Mouse (Mus musculus) neural tube, embryonic 10.5 days (tissue): ENCODE measurements around the gene Hoxd1.

Source experiments
- DNase-seq: peaks from one replicate; pipeline ENCODE4 v3.0.0-alpha.2; 2017; ENCODE audit warnings: low spot score; ENCODE audit errors: extremely low spot score

Hoxd1 gene

DNA sequence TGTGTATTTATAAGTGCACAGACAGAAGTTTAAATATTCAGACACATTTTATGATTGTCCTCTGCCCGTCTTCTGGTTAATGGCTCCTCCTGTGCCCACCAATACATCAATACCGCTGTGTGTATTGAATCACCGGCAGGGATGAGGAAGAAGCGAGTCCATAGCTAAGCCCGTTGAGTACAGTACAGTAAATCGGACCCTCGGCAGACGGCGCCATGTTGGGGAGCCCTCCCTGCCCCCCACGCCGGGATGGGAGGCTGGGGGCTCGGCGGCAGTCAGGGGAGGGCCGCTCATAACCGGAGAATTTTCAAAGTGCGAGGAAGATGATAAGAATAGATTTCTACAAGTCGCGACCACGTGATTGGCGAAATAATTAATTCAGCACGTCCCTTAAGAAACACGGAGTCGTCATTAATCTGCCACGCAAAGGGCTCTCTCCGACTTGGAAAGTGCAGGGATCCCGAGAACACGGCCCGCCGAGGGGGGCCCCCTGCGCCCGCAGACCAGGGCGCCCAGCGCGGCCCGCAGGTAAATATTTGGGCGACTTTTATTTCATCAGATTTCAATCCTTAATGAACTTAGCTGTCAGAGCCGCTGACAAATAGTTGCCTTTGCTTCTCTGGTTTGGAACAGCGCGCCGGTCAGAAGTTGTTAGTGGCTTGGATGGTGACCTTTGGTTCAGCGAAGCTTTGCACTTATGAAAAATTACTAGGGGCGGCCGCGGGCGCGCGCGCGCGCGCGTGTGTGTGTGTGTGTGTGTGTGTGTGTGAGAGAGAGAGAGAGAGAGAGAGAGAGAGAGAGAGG is 30.1 kb upstream of the Hoxd1 start:
- peak; percentile 81 for DNase-seq

DNA sequence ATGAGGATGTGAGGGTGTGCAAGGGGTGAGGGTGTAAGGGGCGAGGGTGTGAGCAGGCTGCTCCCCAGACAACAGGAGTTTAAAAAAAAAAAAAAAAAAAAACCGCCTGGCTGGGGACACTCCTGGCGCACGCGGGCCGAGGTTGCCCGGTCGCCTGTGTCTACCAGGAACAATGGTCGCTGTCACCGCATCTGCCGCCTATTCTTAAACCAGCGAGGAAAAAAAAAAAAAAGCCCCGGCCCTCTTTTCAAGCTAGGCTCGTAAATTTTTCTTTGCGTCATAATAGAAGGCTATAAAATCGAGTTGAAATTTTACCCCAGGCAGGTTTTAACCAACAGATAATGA is 29.5 kb upstream of the Hoxd1 start:
- no peak for DNase-seq

DNA sequence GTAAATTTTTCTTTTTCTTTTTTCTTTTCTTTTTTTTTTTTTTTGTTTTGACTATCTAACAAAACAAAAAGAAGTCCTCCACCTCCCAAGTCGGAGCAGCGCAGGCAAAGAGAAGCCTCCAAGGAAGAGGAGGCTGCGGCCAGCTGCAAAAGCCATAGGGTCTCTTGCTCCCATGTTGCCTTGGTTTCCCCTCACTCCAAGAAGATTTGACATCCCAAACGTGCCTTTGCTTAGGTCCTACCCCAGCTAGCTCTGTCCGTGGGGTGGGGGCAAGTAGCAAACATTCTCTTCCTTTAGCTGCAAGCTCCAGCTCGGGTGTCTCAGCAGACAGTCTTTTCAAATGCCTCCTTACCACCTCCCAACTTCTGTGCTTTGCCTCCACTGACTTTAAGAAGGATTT is 29.0 kb upstream of the Hoxd1 start:
- DNase-seq, result peak; percentile 69

DNA sequence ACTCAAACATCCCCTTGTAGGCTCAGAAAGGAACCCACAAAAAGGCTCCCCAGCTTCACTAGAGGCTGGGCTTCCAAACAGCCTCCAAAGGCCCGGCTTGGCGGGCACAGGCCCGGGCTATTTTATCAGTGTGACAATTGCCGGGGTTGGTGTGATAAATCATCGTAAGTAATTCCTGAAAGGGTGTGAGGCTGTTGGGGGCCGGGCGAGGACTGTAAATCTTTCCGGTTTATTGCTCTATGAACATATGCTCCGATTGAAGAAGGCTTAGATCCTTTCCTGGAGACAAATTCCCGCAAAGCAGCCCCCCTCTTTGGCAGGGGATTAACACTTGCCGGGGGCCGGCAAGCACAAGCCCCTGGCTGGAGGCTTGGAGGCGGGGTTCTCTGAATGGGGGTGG is 28.3 kb upstream of the Hoxd1 start:
- peak; percentile 81 for DNase-seq

DNA sequence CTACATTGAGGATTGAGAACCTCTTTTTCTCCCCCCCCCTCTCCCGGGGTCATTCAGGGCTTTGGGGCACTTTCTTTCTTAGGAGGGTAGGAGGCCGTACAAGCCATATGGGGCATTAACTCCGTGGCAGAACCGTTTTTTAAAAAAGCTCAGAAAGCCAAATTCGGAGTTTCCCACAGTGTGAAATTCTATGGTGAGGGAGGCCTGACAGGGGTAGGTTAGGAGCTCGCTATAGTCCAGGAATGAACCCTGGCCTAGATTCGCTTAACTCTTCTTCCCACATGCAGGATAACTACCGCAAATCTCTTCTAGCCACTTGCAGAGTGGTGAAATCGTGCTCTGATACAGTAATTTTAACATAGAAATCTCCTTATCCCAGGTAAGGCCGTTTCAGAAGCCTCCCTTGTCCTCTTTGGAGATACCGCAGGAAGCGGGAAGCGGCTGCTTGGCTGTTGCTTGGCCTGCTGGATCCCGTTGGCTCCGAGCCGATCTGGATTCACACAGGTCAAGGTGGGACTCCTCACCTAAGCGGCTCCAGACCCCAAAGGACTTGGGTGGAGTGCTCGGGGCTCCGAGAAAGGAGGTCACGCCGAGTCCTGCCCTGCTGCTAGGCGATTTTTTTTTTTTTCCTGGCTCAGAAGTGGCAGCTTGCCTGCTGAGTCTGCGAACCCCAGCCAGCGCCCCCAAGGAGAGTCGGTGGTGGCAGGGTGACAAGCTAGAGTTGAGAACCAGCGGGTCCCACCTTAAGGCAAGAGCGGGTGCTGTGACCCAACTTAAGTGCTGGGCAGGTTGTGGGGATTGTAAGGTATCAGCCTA is 27.6 kb upstream of the Hoxd1 start:
- DNase-seq, result peak; percentile 76

DNA sequence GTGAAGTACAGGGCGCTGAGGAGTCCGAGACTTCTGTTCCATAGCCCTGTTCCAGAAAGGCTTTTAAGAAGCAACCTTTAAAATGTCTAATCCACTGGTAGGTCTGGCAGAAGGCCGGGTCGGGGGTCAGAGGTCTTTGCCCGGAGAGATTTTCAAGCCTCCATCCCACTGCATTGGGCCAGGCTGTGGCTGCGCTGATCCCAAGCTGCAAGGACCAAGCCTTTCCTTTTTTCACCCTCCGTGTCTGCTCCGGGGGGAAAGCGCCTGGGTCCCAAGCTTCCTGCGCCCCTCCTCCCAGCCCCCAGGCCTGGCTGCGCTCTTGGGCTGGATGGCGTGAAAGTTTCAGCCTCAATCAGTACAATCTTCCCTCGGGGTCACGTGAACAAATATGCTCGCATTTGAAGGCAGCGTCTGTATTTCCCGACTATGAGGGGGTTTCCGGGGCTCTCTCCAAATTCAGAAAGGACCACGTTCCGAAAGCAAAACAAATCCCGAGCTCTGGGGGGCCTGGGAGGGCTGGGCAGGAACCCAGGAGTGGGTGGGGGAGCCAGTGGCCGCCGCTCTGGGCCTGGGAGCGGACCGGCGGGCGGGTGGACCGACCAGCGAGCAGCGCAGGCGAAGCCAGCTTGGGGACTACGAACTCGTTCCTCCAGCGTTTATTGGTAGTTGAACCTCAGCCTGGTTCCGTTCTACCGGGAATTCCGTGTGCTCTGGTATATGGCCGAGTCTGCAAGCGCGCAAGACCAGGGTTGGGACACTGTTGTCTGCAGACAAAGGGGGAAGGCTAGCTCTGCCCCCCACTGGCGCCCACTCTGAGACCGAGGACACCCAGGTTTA is 26.7 kb upstream of the Hoxd1 start:
- DNase-seq, result peak; percentile 78

DNA sequence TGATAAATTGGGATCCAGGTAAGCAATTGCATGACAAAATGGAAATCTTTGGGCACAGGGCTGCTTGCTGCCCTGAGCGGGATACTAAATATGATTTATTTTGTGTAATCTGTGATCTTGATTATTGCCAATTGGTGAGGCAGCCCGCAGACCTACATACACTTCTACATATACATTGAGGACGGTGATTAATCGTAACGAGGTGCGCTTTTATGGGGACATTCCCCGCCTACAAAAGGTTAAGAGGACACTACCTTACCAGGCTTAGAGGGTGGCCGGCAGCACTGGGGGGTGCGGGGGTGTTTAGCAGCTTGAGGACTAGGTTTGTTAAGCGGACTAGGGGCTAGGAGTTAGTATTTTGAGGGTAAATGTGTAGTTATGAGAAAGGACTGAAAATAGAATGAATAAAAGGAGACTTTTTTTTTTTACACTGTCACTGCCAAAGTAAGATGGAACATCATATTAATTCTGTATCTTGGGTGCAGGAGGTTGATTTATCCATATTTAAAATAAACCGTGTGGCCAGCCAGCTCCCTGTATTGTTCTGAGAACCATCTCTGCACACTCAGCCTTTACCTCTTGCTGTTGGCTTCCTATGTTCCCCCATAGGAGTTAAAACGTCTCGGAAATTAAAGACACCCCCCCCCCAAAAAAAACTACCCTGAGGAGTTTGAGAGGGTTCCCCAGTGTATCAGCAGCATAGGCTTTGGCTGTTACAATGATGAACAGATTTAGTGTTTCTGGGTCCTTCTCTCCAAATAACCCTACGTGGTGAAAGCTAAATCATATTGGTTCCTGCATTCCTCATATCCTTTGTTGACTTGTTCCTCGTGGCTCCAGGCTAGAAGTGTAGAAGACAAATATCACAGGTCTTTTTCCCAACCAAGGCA is 25.8 kb upstream of the Hoxd1 start:
- peak; percentile 63 for DNase-seq

DNA sequence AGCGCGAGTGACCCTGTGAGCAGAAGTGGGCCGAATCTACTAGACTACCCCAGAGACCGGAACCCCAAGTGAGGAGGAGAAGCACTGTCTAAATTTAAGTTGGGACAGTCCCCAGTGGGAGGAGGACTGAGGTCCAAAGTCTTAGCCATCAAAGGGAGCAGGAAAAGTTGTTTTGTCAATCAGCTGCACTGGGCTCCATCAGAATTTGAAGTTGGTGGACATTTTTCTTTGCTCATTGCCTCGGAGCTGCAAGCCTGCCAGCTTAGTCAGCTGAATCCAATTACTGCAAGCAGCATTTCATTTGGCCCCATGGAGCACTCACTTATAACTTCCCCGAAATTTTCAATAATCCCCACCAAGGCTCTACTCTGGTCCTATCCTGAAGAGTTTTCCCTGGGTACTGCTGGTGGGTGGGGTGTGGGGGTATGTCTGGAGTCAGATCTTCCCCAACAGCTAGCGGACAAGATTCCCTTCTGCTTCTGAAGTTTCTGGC is 25.2 kb upstream of the Hoxd1 start:
- peak; percentile 74 for DNase-seq

DNA sequence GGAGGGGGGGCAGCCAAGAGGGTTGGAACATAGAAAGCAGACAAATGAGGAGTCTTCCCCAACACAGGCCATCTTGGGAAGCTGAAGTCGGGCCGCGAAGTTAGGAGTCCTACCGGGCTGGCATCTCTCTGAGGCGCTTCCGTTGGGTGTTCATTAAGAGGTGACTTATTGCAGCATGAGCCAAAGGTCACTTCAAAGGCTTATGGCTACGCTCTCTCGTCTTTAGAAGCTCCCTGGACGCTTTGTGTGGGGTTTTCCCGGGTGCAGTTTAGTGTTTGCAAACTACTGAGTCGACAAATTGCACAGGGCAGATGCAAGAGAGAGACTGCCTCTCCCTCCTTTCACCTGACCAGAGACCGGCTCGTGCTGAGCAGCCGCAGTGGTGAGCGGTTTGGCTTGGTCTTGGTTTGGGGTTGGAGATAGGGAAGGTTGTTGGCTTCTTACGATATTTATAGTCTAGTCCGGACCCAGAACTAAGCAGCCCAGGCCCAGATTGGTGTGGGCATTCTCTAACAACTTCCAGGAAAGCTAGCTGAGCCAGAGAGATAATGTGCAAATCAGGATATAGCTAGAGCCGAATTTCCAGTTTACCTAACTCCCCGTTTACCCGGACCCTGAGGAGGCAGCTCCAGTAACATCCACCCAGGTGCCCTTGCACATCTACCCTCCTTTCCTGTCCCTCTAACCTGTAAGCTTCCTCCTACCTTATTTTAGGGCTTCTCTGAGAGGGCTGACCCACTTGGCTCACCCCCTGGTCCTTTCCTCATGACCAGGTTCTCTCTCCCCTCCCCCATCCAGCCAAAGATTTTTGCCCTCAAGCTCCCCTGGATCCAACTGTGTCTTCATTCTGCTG is 23.9 kb upstream of the Hoxd1 start:
- peak; percentile 78 for DNase-seq

DNA sequence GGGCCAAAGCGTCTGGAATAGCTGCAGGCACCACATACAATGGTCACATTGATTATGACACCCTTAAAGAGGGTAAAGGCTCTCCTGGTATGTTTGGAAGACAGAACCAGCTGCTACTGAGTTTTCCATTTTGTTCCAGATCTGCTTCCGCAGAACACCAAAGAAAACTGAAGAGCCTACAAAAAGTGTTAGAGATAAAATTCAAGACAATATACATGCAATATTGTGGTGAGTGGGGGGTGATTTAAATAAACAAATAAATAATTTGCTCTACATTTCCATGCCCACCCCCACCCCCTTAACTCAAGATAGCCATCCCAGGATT is 23.3 kb upstream of the Hoxd1 start:
- DNase-seq, result no peak

DNA sequence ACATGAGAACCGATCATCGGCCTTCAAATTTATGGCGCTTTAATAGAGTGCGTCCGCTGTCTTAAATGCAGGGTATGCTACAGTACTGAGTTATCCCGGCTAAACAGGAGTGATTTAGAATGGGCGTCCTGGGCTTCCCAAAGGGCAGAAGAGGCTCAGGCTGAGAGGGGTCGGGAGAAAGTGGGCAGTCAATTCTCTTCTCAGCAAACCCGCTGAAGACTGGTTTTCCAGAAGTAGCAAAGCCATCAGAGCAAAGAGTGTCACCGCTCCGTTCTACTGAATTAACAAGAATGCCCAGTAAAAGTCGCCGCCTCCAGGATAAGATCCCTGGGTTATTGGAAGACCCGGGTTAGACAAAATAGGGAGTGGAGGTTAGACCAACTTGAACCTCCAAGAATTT is 22.9 kb upstream of the Hoxd1 start:
- DNase-seq, result no peak

DNA sequence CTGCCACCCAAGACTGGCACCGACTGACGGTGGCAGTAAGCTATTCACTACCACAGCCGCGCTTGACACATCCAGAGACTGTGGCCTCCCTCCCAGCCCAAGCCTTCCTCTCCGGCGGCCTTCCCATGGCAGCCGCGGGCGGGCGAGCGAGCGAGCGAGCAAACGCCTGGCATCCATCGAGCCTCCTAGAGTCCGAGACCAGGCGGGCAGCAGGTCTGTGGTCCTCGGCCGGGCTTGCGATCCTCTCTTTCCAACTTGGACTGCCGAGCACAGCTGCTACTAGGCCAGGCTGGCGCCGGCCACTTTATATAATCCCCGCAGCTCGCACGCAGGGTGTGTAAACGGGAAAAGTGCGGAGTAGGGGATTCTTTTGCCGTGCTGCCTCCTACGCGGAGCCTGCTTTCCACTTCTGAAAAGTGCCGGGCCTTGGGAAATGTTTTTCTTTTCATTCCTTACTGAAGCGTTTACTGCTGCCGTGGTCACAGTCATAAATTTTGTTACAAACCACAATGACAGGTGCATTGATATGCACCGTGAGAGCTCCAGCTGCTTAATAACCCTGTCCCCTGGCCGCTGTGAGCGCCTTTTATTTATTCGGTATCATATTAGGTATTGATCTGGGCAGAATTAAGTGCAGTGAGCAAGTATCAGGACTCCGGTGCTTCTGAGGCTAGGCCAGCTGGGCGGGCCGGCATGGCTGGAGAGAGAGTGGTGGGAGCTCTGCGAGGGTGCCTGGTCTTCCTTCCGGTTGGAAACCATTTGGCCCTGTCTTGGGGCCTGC is 22.3 kb upstream of the Hoxd1 start:
- DNase-seq, result peak; percentile 78

DNA sequence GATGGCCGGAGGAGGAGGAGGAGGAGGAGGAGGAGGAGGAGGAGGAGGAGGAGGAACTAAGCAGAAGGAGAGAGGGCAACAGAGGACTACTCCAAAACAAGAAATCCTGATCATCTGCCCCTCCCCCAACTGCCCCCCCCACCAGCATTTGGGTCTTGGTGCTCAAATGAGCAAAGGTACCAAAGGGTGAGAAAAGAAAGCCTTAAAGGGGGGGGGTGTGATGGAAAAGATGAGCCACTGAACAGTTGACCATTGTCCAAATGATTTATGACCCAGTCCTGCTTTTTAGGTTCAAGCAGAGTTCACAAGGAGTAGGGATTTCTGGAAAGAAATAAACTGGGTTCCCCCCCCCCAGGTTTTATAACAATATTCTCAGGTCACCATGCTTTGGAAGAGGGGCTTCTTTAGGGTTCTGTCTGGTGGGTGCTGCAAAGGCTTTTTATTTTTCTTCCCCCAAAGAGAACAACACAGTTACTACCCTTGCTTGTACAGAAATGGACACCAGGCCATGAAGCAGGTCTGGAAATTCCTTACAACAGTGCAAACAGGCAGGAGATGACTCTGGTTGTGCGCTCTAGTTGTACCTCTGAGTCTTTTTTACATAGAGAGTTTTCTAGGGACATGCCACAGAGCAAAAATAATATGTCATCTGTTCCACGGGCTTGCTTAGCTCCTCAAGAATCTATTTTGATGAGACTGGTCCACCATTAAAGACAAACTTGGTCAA is 21.4 kb upstream of the Hoxd1 start:
- DNase-seq, result peak; percentile 83

DNA sequence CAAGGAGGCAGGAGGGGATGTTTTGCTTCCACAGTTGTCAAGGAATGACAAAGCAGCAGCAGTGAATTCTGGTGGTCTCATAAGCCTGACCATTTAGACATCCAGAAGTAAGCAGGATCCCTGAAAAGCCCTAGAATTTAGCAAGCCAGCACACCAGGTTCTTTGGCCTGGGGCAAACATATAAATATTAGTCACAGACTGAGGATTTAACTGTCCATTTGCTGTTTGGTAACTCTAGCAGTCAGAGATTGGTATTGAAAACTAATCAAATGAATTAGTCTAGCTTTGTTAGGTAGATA is 20.9 kb upstream of the Hoxd1 start:
- DNase-seq, result no peak

DNA sequence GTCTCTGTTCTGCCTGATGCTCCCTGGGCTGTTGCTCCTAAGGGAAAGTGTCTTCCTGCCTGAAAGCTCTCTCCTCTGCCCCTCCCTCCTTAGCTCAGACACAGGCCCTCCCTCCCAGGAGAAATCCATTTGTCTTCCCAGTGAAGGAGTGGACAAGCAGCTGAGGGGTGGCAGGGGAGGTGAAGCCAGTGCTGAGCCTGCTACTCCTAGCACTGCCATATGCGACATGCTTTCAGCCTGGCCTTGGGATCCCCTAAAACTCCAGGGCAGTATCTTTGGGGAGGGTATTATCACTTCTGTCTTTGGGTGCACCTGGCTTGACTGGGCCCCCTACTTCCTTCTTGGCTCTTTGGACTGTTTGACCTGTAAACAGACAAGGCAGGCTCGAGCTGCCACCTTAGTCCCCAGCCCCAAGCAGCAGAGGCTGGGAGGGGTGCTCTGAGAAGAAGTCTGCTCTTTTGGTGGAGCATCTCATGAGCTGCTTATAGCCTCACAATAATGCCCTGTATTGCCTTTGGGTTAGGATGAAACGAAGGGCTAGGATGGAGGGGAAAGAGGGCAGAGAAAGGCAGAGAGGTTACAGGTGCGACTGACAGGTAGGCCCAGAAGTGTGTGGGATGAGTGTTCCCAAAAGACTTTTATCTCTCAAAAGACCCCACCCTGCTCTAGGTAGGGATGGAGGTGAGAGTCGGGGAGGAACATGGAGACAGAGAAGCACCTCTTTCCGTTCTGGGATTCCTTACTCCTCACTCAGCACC is 17.1 kb upstream of the Hoxd1 start:
- DNase-seq, result peak; percentile 72

DNA sequence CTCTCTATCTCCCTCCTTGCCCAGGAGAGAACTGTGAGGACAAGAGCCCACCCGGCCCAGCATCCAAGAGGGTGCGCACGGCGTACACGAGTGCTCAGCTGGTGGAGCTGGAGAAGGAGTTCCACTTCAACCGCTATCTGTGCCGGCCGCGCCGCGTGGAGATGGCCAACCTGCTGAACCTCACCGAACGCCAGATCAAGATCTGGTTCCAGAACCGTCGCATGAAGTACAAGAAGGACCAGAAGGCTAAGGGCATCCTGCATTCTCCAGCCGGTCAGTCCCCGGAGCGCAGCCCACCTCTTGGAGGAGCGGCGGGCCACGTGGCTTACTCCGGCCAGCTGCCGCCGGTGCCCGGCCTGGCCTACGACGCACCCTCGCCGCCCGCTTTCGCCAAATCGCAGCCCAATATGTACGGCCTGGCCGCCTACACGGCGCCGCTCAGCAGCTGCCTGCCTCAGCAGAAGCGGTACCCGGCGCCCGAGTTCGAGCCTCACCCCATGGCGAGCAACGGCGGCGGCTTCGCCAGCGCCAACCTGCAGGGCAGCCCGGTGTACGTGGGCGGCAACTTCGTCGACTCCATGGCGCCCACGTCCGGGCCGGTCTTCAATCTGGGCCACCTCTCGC is 16.4 kb upstream of the Hoxd1 start:
- DNase-seq, result peak; percentile 71

DNA sequence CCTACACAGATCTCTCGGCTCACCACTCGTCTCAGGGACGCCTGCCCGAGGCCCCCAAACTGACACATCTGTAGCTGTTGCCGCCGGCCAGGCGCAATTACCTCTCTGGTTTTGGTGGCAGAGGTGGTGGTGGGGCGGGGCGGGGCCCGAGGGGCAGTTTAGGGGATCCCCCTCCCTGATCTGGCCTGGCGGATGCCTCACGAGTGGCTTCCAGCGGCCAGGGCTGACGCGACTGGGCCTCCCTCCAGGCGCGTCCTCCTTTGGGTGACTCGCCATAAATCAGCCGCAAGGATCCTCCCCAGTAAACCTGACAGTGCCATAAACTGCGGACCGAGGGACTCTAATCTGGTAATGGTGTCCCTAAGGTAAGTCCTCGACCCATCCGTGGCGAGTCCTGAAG is 15.8 kb upstream of the Hoxd1 start:
- DNase-seq, result peak; percentile 83
